Mouse (Mus musculus) urinary bladder, postnatal 10 days (tissue): ENCODE measurements around the gene Aqp3.
"Not testable (repeated sequence)": the region's sequence is repeated elsewhere in the genome, so short reads cannot be mapped to it uniquely, and the experiment has no call there.

Source experiments
- DNase-seq: peaks from one replicate; pipeline ENCODE4 v3.0.0; 2022; ENCODE audit warnings: low spot score

The Aqp3 gene

DNA sequence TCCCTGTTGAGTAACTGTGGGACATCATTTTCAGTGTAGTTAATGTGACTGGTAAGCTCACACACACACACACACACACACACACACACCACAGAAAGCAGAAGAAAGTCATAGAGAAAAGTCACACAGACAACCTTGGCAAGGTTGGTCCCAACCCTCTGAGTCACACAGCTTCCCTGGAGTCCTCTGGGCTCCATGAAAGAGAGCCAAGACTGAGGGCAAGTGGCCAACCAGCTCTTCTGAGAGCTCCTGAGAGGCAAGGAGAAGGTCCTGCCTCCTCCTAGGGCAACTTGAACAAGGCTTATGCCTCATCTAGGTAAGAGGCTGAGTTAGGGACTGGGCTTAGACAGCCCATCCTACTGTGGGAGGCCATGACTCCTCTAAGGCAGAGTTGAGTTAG lies 4.9 kb upstream of the Aqp3 start:
- DNase-seq, result no peak

DNA sequence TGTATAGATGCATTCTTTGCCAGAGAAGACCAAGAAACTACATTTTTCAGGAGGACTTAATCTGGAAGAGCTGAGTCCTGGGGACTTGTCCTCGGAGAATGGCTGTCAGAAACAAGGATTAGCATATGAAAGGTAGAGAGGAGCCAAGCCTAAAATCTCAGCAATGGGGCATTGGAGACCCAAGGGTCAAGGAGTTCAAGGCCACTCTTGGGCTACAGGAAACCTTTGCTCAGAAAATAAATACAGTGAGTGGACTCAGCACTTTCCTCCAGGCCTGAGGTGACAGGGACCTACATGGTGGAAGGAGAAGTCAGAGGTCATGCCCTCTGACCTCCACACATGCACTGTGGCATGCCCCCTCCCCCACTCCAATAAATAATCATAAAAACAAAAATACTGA lies 3.0 kb upstream of the Aqp3 start:
- no peak for DNase-seq

DNA sequence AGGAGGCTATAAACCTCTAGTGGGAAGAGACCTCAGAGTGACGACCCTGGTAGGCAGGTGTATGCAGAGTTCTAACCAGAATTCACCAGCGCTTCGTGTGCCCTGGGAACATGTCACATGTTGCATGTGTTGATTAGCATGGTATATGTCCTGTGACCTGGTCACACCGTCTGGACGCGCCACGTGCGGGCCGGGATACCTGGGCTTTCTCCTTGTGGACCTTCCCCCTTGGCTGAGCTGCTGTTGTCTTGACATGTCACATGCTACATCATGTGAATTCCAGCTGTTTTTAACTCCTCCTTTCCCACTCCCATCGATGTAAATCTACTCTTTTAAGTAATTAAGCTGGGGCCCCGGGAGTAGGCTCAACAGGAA lies 581 bp upstream of the Aqp3 start:
- no peak for DNase-seq

DNA sequence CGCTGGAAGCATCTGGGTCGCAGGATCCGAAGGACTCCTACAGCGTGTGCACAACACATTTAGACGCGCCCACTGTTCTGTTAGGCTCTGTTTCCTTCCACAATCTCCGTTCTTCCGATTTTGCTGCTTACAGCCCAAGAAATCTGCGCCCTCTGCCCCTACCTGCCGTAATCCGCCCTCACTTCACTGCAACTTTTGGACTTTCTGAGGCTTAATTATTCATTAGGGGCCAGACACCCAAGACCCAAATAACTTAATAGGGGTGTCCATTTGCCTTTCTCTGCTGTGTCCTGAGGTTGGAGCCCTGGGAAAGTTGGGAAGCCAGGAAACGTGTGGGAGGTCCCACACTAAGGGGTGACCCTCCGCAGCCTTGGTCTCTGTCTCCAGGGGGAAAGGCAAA lies 602 bp downstream of the Aqp3 start:
- no peak for DNase-seq

DNA sequence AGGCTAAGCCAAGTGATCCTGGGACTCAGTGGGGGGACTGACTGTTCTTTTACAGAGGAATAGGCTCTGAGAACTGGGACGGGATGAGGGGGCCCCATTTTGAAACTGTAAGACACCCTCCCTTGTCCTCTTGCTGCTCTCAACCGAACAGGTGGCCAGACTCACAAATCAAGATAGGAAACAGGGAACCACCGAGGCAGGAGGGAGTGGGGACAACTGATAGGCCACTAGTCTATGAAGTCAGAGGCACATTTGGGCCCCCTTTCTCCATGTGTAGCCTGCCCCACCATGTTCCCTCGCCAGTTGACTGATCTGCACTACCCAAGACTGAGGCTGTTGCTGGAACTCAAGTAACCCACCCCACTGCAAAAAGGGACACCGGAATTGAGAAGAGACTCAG lies 1.2 kb downstream of the Aqp3 start:
- DNase-seq, result no peak

DNA sequence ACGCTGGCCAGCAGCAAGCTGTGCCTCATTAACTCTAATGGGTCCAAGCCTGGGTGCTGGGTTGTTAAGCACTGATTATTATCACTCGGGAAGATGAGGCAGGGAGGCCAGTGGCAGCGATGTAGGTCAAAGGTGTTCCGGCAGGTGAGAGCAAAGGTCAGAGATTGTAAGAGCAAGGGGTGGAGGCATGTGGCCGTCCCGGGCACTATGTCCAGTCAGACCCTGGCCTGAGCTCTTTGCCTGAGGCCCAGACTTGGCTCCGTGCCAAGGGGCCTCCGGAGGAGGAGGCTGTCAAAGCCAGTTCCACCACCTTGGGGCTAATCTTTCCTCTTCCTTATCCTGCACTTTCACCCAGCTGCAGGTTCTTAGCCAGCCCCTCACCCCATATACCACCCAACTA lies 1.8 kb downstream of the Aqp3 start:
- no peak for DNase-seq

DNA sequence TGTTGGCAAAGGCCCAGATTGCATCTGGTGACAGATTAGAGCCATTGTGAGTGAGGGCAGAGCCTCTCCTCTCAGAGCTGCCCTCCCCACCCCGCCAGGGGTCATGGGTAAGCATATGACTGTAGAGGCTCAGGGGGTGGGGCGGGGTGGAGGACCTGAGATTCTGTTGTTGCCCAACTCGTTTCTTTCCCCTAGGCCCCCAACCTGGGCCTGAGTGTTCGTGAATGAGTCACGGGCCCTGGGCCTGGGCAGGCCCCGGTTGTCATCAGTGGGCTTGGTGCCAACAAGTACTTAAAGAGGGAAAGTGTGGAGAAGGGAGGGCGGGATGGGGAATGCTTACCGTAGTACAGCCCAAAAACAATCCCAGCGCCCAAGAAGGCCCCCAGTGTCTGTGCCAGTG lies 3.6 kb downstream of the Aqp3 start:
- DNase-seq, result peak; percentile 29

DNA sequence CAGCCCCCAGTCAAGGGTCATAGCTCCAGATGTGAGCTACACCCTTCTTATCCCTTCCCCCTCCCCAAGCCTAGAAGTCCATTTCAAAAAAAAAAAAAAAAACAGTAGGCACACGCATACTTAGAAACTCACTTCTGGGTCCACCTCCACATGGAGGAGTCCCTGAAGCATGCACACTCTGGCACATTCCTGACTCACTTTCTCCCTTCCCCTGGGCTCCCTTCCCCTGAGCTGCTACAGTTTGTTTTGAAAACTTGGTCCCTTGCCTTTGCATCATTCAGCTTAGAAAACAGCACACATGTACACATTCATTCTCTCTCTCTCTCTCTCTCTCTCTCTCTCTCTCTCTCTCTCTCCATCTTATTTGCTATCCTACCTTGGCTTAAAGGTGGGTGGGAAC lies 5.0 kb downstream of the Aqp3 start:
- DNase-seq, result no peak

DNA sequence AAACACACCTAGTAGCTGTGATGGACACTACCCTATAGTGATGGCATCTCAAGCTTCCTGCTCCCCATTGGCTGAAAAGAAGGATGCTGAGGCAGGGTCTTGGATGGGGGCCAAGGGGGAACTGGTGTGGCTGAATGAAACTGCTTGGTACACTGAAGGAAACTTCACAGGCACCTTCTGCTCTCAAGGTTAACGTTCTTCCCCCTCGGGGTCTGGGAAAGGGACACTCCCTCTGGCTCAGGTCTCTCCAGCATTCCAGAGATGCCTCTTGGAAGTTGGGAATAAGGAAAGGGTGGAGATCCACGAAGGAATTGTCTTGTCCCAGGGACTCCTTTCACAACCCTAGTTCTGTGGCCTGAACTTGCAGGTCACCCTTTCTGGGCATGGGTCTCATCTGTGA lies 6.6 kb downstream of the Aqp3 start:
- DNase-seq, result no peak

DNA sequence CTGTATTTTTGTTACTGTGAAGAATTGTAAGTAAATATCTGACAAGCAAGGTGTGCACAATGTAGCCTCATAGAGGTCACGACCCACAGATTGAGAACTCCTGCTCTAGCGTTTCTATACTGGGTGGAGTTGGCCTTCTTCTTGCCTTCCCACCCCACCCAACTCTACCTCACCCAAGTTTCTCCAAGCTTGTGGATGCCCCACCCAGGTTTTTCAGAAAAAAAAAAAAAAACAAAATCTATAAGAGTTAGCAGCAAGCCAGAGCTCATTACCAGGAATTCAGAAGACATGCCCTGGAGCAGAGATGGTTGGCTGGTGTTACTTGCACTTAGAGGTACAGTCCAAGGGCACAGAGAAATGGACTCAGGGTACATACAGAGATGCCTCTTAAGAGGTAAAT lies 8.3 kb downstream of the Aqp3 start:
- no peak for DNase-seq

DNA sequence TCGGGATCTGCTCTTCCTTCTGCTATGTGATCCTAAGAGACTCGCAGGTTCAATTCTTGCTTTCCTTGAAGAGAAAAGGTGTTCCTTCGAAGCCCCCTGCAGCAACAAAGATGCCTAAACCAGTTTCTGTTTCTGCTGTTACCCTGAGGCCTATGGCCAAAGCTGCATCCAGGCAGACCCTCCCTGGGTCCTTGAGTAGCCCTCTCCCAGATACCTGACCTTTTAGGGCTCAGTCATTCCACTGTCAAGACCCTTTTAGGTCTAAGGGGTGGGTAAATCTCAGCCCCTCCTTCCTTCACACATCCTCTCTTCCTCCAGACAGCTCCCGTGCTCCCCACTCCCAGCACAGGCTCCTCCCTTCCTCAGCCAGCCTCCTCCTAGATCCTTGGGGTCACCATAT lies 8.8 kb downstream of the Aqp3 start:
- DNase-seq, result no peak

DNA sequence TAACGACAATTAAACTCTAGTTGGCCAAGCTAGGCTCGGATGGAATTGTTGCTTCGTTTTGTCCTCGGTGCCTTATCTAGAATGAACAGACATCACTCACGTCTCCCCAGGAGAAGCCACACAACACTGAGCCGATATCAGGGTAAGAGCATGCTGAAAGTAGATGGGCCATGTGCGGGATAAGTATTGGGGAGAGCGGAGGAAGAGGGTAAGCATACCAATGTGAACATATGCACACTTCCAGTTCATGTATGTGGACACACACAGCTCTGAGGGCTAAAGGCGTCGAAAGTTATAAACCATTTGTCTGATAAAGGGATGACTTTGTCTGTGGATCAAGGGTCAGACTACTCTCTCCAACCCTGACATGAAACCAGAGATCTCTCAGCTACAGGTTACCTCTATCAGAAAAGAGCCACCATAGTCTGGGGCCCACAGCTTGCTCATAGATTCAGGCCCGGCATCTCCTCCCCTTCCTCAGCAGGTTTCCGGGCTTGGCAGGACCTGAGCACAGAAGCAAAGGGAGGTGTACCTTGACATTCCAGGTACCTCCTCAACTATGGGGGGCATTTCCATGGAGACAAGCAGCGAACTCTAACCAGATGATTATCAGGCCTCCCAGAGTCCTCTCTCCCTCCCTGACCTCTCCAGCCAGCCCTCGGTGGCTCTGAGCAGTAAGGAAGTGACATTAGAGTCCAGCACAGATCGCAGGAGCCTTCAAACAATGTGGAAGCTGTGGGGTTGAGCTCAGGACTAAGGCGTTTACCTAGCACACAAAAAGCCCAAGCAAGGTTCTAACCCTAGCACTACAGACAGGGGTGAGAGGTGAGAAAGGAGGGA lies 10.3 kb downstream of the Aqp3 start:
- DNase-seq, result no peak

DNA sequence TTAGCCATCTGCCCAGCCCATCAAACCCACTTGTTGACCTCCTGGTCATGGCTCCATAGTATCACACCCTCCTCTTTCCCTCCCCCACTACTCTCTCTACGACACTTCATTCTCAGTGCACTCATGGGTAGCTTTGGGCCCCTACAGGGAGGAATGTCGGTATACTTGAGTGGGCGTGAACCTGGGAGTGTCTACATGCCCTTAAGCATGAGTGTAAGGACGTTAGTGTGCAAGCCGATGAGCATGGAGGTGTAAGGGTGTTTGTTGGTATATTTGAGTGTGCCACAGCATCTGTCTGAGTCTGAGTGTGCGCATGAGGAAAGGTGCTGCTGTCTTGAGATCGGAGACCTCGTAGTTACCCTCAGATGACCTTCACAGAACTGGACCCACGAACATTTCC lies 11.0 kb downstream of the Aqp3 start:
- no peak for DNase-seq

DNA sequence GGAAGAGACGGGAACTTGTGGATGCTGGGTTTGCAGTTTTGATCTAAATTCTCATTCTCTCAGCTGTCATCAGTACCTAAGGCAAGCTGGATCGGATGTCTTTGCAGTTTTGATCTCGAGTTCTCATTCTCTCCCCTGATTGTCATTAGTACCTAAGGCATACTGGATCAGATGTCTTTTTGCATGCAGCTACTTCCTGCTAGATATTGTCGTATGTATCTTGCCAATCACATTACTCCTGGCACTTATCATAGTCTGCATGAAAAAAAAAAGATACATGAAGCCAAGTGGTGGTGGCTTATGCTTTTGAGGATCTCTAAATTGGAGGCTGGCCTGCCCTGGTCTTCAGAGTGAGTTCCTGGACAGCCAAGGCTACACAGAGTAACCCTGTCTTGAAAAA lies 13.2 kb downstream of the Aqp3 start:
- no peak for DNase-seq

DNA sequence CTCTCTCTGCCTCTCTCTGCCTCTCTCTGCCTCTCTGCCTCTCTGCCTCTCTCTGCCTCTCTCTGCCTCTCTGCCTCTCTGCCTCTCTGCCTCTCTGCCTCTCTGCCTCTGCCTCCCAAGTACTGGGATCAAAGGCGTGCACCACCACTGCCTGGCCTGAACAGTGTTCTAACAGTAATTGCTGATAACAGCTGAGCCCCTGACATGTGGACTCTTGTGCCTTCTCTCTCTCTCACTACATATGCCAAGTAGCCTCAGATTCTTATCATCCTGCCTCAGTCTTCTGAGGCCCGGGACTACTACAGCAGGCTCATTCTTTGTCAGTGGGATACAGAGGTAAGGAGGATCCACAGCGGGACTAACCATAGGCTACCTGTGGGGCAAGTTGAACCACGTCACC lies 15.2 kb downstream of the Aqp3 start:
- not testable (repeated sequence) for DNase-seq

DNA sequence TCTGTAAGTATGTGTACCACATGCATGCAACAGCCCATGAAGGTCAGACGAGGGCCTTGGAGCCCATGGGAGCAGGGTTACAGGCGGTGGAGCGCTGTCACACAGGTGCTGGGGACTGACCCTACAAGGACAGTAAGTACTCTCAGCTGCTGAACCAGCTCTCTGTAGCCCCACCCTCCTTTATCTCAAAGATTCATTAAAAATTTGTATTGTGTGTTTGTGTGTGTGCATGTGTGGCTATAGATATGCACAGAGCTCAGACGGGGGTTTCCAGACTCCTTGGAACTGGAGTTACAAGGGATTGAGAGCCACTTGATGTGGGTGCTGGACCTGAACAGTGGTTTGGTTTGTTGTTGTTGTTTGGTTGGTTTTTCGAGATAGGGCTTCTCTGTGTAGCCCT lies 16.2 kb downstream of the Aqp3 start:
- DNase-seq, result no peak

DNA sequence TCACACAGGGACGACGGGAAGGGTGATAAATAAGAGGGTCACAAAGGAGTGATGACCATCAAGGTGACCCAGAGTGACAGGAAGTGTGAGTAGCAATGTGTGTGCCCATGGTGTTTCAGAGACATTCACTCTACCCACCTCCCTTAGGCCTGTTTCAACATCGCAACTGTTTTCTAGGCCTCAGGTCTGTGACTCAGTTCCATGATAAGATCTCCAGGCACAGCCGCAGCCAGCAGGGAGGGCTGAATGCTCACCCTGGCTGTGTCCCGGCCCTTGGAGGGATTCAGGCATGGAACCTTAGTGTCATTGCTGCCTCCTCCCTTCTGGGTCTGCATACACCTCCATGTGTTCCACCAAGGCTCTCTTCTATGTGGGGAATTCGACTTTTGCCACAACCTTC lies 19.3 kb downstream of the Aqp3 start:
- no peak for DNase-seq

DNA sequence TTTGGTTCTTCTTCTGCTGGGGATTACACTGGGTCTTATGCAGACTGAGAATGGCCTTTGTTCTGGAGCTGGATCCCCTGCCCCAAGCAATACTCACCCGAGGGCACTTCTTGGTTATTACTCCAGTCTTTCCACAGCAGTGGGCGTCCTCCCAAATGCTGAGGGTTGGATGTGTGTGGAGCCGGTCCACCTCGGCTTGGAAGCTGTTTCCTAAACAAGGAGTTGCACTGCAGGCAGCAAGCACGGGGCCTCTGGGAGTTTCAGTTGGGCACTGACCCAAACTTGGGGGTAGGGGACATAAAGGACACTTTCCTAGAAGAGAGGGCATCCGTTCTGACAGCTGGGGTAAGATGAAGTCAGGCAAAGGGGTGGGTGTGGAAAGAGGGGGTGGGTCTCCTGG lies 23.5 kb downstream of the Aqp3 start:
- DNase-seq, result no peak

DNA sequence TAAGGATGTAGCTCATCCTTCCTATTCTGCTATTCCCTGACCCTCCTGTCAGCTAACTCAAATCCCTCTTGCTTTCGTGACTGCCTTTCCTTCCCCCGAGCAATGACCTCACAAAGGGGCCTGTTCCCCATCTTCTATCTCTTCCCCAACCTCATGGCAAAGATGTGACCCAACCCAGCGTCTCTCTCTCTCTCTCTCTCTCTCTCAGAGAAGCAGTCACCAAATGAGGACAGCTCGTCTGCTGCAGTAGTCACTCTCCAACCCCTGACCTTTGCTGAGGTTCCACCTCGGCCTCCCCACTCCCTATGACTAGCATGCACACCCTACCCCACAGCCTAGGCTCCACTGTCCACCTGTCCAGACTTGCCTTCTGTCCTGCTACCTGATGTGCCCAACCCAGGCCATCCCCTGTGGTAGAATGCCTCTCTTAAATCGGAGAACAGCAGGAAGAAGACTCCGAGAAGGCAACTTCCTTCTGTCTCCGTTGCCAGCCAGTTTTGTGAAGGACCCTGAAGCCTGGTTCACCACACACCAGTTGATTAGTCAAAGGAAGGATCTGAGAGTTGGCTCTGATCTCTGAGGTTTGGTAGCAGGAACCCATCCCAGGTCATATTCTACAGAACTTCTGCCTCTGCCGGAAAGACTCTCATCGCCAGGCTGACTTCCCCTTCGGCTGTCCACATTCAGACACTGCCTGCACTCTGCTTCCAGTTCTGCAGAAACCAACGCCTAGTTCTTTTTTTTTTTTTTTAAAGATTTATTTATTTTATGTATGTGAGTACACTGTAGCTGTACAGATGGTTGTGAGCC lies 24.8 kb downstream of the Aqp3 start:
- no peak for DNase-seq

DNA sequence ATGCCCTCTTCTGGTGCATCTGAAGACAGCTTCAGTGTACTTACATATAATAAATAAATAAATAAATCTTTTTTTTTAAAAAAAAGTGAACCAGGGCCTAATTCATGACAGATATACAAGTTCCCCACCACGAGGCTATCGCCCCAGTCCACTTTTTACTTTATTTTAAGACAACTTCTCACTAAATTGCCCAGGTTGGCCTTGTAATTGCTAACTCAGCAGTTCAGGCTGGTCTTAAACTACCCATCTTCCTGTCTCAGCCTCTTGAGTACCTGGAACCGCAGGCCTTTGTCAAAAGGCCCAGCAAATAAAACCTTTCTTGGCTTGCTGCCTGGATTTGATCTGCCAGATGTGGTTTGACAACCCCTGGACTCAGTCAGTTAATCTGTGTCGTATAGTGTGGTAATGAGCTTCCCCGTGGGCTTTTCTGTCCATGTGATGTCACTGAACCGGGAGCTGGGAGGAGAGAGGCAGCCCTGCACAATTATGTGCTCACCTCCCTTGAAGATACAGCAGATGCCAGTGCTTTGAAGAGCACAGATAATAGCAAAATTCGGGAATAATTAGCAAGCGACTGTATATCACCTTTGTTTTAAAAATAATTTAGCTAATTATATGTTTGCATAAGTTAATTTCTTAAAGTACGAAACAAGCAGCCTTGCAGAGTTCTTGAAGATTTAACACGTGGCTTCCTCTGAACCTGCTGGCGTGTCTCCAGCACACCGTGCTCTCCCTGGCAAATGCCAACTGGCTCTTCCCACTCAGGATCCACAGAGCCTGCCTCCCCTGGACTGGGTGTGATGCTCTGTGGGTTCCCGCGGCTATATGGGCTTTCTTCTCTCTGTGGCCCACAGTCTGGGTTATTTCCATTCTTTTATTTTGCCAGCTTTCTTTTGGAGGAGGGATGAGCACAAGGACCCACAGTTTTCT lies 26.2 kb downstream of the Aqp3 start:
- DNase-seq, result no peak

DNA sequence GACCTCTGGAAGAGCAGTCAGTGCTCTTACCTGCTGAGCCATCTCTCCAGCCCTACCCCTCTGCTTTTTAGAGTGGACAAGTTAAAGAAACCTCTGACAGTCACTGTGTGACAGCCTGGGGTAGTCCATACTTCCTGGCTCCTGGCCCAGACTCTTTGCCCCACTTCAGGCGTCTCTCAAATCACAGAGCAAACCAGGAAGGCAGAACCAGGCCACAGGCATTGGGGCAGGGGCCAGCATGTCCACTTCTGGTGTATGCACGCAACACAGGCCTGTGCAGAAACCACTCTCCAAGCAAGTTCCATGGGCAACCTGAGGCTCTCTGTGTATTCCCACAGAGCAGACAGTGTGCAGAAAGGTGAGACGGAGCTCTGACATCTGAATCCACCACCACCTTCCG lies 32.8 kb downstream of the Aqp3 start:
- no peak for DNase-seq

DNA sequence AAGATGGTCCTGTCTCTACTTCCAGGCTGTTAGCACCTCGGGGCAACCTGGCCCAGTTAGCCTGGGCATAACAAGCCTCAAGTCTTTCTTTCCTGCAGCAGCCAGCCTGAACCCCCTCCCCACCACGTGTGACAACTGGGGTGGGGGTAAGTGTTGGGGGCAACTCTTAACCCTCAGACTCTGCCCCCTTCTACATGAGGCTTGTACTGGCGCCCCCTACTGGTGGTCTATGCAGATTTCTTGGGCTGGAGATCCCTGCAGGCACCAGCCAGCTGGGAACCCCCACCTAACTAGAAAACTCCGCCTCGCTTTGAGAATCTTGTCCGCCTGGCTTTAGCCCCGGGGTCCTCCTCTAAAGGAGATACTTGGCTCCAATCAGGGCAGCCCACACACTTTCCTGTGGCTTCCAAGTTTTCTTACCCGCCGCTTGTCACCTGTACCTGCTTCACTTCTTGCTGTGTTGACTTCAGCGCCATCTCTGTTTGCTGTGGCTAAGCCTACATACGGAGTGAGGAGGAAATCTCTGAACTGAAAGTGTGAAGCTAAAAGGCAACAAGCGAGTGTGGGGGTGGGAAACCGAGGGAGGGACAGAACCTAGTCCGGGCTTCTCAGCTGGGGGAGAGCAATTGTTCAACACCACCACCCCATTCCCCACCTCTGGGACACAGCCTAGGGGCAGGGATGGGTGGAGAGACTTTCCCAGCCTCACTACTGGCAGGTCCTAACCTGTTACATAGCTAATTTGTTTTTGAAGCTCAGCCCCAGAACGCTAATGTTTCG lies 33.9 kb downstream of the Aqp3 start:
- no peak for DNase-seq
